Mouse (Mus musculus) forebrain, embryonic 12.5 days (tissue): ENCODE results near the gene Rerg. TPM values are rescaled to one million over a fixed set of nuclear protein-coding genes. Genes with fewer than 3 reads are reported as not detected.

Experiments
- ATAC-seq: fragments of 200-750 bp; cut with Nextera tagmentation; 2 replicates; pipeline ENCODE4 v1.8.0; 2017; ENCODE audit warnings: moderate TSS enrichment; ENCODE audit not compliant: low FRiP score
- H3K27ac ChIP-seq: fragments of 300-500 bp; sonication (generic); 2 replicates; pipeline ENCODE4 v1.5.1; 2016; ENCODE audit warnings: mild to moderate bottlenecking
- H3K27me3 ChIP-seq: fragments of 300-500 bp; sonication (generic); 2 replicates; pipeline ENCODE4 v1.6.1; 2016; ENCODE audit warnings: mild to moderate bottlenecking
- H3K36me3 ChIP-seq: fragments of 300-500 bp; sonication (generic); replicated peaks from 2 replicates; pipeline ENCODE4 v1.6.1; 2016; ENCODE audit warnings: mild to moderate bottlenecking
- H3K4me1 ChIP-seq: fragments of 300-500 bp; sonication (generic); 2 replicates; pipeline ENCODE4 v1.6.1; 2016
- H3K4me2 ChIP-seq: fragments of 300-500 bp; sonication (generic); 2 replicates; pipeline ENCODE4 v1.6.1; 2016; ENCODE audit warnings: mild to moderate bottlenecking, moderate library complexity
- H3K4me3 ChIP-seq: fragments of 300-500 bp; sonication (generic); replicated peaks from 2 replicates; pipeline ENCODE4 v1.5.1; 2016; ENCODE audit warnings: mild to moderate bottlenecking
- H3K9ac ChIP-seq: fragments of 300-500 bp; sonication (generic); 2 replicates; pipeline ENCODE4 v1.6.1; 2016; ENCODE audit warnings: mild to moderate bottlenecking
- H3K9me3 ChIP-seq: fragments of 300-500 bp; sonication (generic); 2 replicates; pipeline ENCODE4 v1.6.1; 2016
- WGBS: fragments of 180-500 bp; shearing (Covaris S2); methylation state at CpG from one replicate; pipeline ENCODE4 v1.1.7; 2016; 5-methylcytosine and 5-hydroxymethylcytosine counted together
- polyA plus RNA-seq: library from polyadenylated mRNA; unstranded; fragments of >200 nt; fragmentation: Nextera tagmentation; extraction: Ambion mirVana; gene quantifications from 2 replicates; pipeline ENCODE4 v1.2.1, GENCODE M21; 2016

Gene Rerg
- polyA plus RNA-seq, 1 experiment from 2014 or later: 4.2 TPM

DNA sequence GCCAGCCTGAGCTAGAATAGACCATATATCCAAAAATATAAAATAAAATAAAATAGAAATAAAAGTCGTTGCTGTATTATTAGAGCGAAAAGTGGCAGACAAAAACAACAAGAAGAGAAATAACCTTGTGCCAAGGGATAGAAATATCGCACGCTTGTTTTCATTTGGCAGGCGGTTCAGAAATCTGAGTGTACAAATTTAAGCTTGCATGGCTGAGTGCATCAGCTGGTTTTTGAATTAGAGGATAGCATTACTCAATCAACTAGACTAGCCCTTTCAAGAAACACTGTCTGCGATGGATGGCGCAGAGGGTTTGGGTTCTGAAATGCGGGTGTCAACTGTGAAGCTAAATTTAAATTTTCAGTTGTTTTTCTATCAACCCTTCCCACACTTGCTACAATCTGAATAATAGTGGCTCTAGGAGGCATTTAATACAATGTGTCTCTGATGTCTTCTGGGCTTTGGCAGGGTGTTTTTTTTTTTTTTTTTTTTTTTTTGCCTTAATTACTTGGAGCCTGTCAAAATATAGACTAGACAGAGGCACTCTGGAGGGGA, 10.8 kb downstream of the Rerg start:
- Histone ChIP-seq H3K9me3 (no peaks in the 10 kb centered on the region), H3K4me1 (peaks cover 6% of the 10 kb centered on the region), H3K27me3 (no peaks in the 10 kb centered on the region), H3K4me2 (no peak overlapping the region), H3K36me3 (no peaks in the 10 kb centered on the region), H3K27ac (no peak overlapping the region), H3K4me3 (no peak overlapping the region), H3K9ac (no peak overlapping the region)
- WGBS: 89% methylated on average over 8 of the region's 8 CpGs
- no peak for ATAC-seq

DNA sequence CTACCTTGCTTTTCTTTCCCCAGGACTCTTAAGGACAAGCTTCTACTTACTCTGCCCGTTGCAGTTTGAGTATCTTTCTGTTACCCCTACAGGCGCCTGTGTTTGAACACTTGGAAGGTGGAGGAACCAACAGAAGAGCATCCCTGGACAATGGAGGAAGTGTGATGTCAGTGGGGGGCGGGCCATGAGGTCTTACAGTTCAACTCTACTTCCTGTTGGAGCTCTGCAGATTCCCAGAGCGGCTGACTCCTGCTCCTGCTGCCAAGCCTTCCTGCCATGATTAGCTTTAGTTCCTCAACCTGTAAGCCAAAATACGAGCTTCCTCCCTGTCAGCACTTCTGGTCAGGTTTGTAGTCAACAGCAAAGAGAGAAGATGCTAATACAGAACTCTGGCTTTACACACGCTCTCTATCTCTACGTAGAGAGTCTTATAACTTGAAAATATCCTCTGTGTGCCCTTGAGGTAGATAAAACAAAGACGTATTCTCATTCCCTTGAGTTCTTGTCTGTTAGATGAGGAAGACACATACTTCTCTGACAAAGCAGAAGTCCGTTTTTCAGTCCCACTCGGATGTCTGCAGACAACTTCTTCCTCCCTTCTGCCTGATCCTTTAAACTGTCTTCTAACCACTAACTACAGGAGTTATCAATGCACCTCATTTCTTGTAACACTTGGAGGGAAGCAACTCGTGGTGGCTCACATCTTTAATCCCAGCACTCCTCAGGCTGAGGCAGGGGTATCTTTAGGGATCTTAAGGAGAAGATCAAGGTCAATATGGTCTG, 13.7 kb downstream of the Rerg start:
- no peak overlapping the region for H3K4me3 ChIP-seq
- no peaks in the 10 kb centered on the region for H3K27me3 ChIP-seq
- no peak overlapping the region for H3K27ac ChIP-seq
- H3K4me1 ChIP-seq: peaks cover 6% of the 10 kb centered on the region
- H3K9me3 ChIP-seq: no peaks in the 10 kb centered on the region
- no peak overlapping the region for H3K4me2 ChIP-seq
- no peak overlapping the region for H3K9ac ChIP-seq
- ATAC-seq: no peak
- no peaks in the 10 kb centered on the region for H3K36me3 ChIP-seq
- WGBS: 85% methylated on average over 11 of the region's 11 CpGs

DNA sequence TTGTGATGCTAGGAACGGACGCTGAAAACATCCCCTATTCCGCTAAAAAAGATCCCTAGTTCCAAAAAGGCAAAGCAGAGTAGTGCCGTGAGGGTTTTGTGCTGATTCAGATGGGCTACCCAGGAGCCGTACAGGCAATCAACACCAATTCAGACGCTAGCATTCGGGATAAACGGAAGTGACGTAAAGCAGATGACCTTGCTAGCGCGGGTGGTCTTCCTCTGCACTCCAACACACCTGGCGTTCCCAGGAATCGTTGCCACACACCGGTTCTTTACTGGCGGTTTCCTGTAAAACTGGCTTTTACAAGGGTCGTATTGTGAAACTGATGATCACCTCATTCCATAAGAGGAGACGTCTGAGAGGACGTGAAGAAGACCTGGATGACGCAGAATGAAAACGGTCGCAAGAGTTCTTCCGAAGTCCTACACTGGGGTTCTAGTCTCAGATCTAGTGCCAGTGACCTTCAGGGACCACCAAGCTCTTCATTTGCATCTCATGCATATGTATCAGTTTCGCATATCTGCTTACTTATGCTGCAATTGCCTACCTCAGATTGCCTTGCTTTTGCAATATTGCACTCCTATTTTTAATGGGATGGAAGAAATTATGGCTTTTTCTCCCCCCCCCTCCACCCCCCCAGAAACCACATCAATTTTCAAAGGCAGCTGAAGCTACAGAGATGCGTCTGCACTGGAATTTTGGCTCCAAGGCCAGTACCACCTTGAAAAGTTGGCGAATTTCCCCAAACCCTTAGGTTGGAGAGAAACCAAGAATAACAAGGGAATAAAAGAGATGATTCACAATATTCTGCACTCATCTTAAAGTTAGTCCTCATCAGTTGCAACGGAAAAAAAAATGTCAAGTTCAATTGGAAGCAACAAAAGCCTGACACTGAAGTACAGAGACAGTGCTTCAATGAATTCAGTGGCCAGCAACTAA, 14.8 kb downstream of the Rerg start:
- no peak for ATAC-seq
- no peaks in the 10 kb centered on the region for H3K9me3 ChIP-seq
- H3K9ac ChIP-seq: no peak overlapping the region
- no peak overlapping the region for H3K27ac ChIP-seq
- H3K4me3 ChIP-seq: no peak overlapping the region
- H3K4me1 ChIP-seq: peaks cover 6% of the 10 kb centered on the region
- H3K4me2 ChIP-seq: no peak overlapping the region
- 73% methylated on average over 26 of the region's 26 CpGs for WGBS
- no peaks in the 10 kb centered on the region for H3K36me3 ChIP-seq
- H3K27me3 ChIP-seq: no peaks in the 10 kb centered on the region

DNA sequence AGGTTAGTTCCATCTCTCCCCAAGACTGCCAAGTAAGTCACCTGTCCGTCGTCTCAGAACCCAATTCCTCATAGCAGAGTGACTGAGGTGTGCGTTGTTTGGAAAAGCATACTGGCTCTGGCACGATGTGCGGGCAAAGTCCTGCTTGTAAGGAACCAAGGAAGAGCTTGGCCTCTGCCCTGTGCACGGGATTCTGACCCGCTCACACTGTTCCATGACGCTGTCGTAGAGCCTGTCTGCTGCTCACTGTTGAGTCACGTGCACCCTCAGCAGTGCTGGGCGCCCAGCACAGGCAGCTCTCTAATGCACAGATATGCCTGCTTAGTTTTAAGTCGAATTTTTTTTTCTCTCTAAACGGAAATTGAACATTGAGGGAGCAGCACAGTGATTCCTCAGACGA, 17.3 kb downstream of the Rerg start:
- no peak overlapping the region for H3K27ac ChIP-seq
- no peaks in the 10 kb centered on the region for H3K27me3 ChIP-seq
- H3K4me1 ChIP-seq: peaks cover 6% of the 10 kb centered on the region
- no peaks in the 10 kb centered on the region for H3K9me3 ChIP-seq
- ATAC-seq: no peak
- WGBS: 91% methylated on average over 14 of the region's 14 CpGs
- no peak overlapping the region for H3K4me2 ChIP-seq
- no peaks in the 10 kb centered on the region for H3K36me3 ChIP-seq
- no peak overlapping the region for H3K9ac ChIP-seq
- no peak overlapping the region for H3K4me3 ChIP-seq

DNA sequence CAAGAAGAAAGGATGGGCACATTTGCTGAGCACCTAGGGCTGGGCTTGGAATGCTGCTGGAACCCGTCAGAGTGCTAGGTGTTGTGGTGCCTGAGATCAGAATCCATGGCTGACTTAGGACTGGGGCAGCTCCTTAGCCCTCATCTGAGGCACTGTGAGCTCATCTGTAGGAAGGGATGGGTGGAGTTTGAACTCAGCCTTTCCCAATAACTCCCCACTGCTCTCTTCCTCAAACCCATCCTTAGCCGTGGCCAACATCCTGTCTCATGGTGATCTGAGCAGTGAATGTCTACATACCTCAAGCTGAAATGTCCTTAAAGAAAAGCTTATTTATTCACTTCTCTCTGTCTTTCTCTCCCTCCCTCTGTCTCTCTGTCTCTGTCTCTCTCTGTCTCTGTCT, 19.3 kb downstream of the Rerg start:
- Histone ChIP-seq H3K36me3 (no peaks in the 10 kb centered on the region), H3K4me2 (no peak overlapping the region), H3K4me1 (peaks cover 6% of the 10 kb centered on the region), H3K27me3 (no peaks in the 10 kb centered on the region), H3K9ac (no peak overlapping the region), H3K9me3 (no peaks in the 10 kb centered on the region), H3K27ac (no peak overlapping the region), H3K4me3 (no peak overlapping the region)
- 92% methylated on average over 2 of the region's 2 CpGs for WGBS
- no peak for ATAC-seq

DNA sequence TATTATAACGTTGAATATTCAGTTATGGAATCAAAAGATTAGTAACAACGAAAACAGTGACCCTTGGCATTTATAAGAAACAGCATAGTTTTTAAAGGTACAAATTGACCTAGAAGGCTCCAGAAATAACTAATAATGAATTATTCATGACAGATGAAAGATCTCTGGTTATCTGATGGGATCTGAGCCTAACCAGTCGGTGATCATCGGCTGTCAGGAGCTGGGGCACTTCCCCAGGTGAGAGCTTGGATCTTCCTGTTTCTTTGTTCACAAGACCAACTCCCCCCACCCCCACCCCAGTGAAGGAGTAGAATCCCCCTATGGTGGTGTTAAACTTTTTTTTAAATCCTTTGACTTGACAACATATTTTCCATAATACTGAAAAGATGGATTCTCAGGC, 20.5 kb downstream of the Rerg start:
- Histone ChIP-seq H3K4me1 (peaks cover 4% of the 10 kb centered on the region; the same call in 1 of the 2 replicates), H3K4me2 (no peak overlapping the region), H3K27me3 (no peaks in the 10 kb centered on the region), H3K27ac (no peak overlapping the region), H3K4me3 (no peak overlapping the region), H3K9me3 (no peaks in the 10 kb centered on the region), H3K9ac (no peak overlapping the region), H3K36me3 (no peaks in the 10 kb centered on the region)
- 89% methylated on average over 4 of the region's 4 CpGs for WGBS
- no peak for ATAC-seq

DNA sequence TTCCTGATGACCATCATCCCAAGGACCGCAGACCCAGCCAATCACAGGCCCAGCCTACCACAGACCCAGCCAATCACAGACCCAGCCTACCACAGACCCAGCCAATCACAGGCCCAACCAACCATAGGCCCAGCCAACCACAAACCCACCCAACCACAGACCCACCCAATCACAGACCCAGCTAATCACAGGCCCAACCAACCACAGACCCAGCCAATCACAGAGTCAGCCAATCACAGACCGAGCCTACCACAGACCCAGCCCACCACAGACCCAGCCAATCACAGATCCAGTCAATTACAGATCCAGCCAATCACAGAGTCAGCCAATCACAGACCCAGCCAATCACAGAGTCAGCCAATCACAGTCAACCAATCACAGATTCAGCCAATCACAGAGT, 23.4 kb downstream of the Rerg start:
- no peaks in the 10 kb centered on the region for H3K36me3 ChIP-seq
- no peaks in the 10 kb centered on the region for H3K9me3 ChIP-seq
- H3K9ac ChIP-seq: no peak overlapping the region
- no peak for ATAC-seq
- no peaks in the 10 kb centered on the region for H3K27me3 ChIP-seq
- H3K27ac ChIP-seq: no peak overlapping the region
- peaks cover 18% of the 10 kb centered on the region for H3K4me1 ChIP-seq
- H3K4me2 ChIP-seq: no peak overlapping the region
- H3K4me3 ChIP-seq: no peak overlapping the region
- WGBS: 94% methylated on average over 2 of the region's 2 CpGs

DNA sequence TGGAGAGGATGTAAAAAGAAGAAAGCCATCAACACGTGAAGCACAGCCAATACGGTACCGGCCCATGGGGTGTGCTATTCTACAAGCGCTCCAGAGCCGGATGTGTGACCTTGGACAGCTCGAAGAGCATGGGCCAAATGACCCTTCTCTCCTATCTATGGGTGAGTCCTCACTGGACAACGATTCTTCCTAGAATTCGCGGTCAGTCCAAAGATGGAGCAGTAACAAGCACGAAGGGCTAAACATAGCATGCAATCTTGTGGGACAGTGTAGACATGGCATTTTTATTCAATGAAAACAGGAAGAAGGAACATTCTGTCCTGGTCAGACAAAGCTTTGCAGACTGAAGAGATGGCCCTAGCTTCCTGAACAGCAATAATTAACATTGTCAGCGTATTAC, 24.7 kb downstream of the Rerg start:
- no peak overlapping the region for H3K9ac ChIP-seq
- no peak for ATAC-seq
- H3K27me3 ChIP-seq: peaks cover 3% of the 10 kb centered on the region; the same call in 1 of the 2 replicates
- H3K27ac ChIP-seq: no peak overlapping the region
- H3K4me3 ChIP-seq: no peak overlapping the region
- H3K4me2 ChIP-seq: no peak overlapping the region
- peaks cover 18% of the 10 kb centered on the region for H3K4me1 ChIP-seq
- H3K9me3 ChIP-seq: no peaks in the 10 kb centered on the region
- 93% methylated on average over 11 of the region's 11 CpGs for WGBS
- no peaks in the 10 kb centered on the region for H3K36me3 ChIP-seq

DNA sequence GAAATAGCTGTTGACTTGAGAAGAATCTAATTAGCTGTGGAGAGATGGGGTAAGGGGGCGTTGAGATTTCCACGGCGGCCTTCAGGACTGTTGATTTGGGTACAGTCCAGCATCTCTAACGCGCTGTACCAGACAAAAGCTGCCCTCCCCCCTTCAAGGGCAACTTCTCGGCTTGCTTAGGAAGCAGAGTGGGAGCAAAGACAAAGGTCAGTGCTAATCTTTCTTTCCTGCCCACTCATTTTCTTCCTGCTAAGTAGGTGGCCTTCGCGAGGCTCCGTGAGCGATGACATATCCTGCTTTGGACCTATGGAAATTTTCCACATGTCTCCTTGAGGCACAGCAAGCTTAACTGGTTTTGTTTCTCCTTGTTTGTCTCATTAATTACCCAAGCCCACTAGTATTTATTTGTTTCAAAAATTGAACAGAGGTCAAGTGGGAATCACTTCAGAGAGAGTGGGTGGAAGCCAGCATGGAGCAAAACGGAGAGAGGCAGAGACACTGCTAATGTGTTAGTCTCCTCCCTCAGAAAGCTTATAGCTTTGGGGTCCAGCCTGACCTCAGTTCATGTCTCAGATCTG, 25.2 kb downstream of the Rerg start:
- peaks cover 18% of the 10 kb centered on the region for H3K4me1 ChIP-seq
- WGBS: 39% methylated on average over 11 of the region's 11 CpGs
- H3K4me2 ChIP-seq: no peak overlapping the region
- no peak overlapping the region for H3K4me3 ChIP-seq
- peaks cover 5% of the 10 kb centered on the region; the same call in 1 of the 2 replicates for H3K27me3 ChIP-seq
- no peak overlapping the region for H3K27ac ChIP-seq
- H3K9me3 ChIP-seq: no peaks in the 10 kb centered on the region
- no peak overlapping the region for H3K9ac ChIP-seq
- 0 out of 2 replicates have a peak, but pooled peaks have one; percentile 22 for ATAC-seq
- no peaks in the 10 kb centered on the region for H3K36me3 ChIP-seq

DNA sequence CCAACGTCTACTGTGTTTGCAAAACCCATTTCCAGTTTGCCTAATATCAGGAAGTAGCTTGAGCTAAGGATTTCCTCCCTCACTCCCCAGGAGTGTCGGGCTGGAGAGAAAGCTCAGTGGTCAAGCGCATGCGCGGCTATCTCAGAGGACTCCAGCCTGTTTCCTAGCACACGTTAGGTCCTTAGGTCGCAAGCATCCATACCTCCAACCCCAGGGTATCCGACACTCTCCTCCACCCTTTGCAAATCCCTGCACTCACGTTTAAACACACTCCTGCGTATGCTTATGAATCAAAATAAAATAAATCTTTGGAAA, 25.8 kb downstream of the Rerg start:
- no peaks in the 10 kb centered on the region for H3K36me3 ChIP-seq
- no peaks in the 10 kb centered on the region for H3K9me3 ChIP-seq
- no peak overlapping the region for H3K9ac ChIP-seq
- peaks cover 5% of the 10 kb centered on the region; the same call in 1 of the 2 replicates for H3K27me3 ChIP-seq
- peaks cover 18% of the 10 kb centered on the region for H3K4me1 ChIP-seq
- no peak overlapping the region for H3K4me3 ChIP-seq
- 91% methylated on average over 10 of the region's 10 CpGs for WGBS
- ATAC-seq: no peak
- no peak overlapping the region for H3K27ac ChIP-seq
- H3K4me2 ChIP-seq: no peak overlapping the region

DNA sequence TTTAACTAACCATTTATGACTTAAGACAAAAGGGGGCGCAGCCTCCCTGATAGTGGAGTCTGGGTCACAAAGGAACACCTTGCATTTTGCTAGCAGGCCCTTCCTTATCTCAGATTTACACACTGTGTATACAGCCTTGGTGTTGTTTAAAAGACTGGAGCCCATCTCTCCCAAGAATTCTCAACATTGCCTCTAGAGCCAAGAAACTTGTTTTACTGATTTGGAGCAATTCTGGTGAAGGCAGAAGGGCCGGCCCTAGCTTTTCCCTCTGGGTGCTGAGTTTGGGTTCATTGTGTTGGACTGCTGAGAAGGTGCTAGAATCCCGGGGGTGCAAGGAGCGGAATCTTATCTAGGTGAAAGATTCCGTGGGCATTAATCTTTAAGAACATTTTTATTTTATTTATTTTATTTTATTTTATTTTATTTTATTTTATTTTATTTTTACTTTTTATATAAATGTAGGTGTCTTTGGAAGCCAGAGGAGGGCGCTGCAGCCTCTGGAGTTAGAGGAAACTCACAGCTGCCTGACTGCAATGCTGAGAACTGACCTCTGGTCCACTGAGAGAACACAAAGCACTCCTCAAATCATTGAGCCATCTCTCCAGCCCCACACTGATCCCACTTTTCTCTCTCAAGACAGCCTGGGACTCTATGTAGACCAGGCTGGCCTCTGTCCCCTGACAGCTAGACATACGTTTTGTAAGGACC, 26.3 kb downstream of the Rerg start:
- H3K9ac ChIP-seq: no peak overlapping the region
- WGBS: 86% methylated on average over 7 of the region's 7 CpGs
- H3K27me3 ChIP-seq: peaks cover 5% of the 10 kb centered on the region; the same call in 1 of the 2 replicates
- H3K27ac ChIP-seq: no peak overlapping the region
- no peak for ATAC-seq
- no peak overlapping the region for H3K4me2 ChIP-seq
- peaks cover 18% of the 10 kb centered on the region for H3K4me1 ChIP-seq
- no peak overlapping the region for H3K4me3 ChIP-seq
- H3K9me3 ChIP-seq: no peaks in the 10 kb centered on the region
- no peaks in the 10 kb centered on the region for H3K36me3 ChIP-seq
